Mouse (Mus musculus): Measurements from ENCODE around the gene Pabpc4.

- TF ChIP-seq CTCF (IDR thresholded peaks at IDR 0.05; ENCODE audit: insufficient read depth, low read length) (peak; percentile 67), POLR2A (IDR thresholded peaks at IDR 0.05; ENCODE audit: borderline replicate concordance, extremely low read depth, low read depth, low read length) (peak; percentile 50; the same call in 1 of the 2 replicates)
Observed at GRCm38 (mm10) chr4:123282500-123282899, 20.3 kb downstream of the Pabpc4 start.
